ENCODE assay signal across 15 mouse cellular contexts in the genomic region with DNA sequence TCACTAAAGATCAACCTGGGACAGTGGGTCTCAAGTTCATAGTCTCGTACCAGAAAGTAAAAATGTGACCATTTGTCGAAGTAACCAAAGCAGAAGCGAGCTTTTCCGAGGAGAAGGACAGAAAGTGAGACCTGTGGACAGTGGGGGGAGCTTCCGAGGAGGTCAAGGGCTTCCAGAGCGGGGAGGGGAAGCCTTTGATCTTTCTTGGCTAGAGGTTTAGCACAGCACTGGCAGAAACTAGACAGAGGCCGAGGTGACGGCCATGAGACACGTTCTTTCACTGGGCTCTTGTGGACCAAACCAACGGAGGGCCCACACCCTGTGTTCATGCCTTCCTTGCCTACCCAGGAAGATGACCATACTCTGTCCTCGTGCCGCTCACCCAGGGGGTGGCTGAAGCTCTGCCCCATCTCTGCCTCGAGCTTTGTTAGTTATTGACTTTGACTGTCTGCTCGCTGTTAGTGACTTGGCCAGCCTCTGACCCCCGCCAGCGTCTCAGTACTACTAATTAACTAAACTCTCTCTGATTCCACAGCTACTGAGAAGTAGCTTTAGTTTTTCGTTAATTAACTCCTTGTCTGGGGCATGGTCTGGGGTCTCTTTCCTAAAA. TPM values are rescaled to one million over a fixed set of nuclear protein-coding genes. Genes with fewer than 3 reads are reported as not detected.
A peak's percentile ranks its signal among the peaks of the same experiment; 100 is the strongest.
DNase-seq lines count a peak whose midpoint lies in the region; ATAC-seq and TF ChIP-seq lines count a peak whose summit lies in the region.
"Had no signal": no experiment of that assay in that cellular context is flagged by ENCODE, and none has a peak within 500 bp of the region (broad histone marks: within the 10 kb centered on the region; RNA-seq: fewer than 3 reads in every experiment).

No protein-coding gene starts in this region.

- no peaks in the 10 kb centered on the region for H3K9me3 ChIP-seq in heart, embryonic 10.5 days
- no peaks in the 10 kb centered on the region for H3K9me3 ChIP-seq in heart, embryonic 11.5 days (replicated peaks; ENCODE audit: control insufficient read depth, low read length)
- no peaks in the 10 kb centered on the region for H3K9me3 ChIP-seq in kidney, postnatal 0 days (replicated peaks; ENCODE audit: low read length)
- H3K9me3 ChIP-seq: liver, embryonic 15.5 days had no signal

- no peak overlapping the region for H3K9ac ChIP-seq in heart, embryonic 11.5 days (ENCODE audit: low read depth, low read length)
- no peak overlapping the region for H3K9ac ChIP-seq in kidney, postnatal 0 days (ENCODE audit: low read depth, low read length)
- H3K9ac ChIP-seq: forebrain, postnatal 0 days; liver, embryonic 15.5 days had no signal

- no peak for TF ChIP-seq CTCF in kidney, postnatal 0 days (IDR thresholded peaks at IDR 0.05; ENCODE audit: low read depth)
- TF ChIP-seq CTCF in cerebellum, adult 2 months (IDR thresholded peaks at IDR 0.05; ENCODE audit: borderline replicate concordance, insufficient read depth, low read depth, low read length), result no peak

- ATAC-seq in heart, embryonic 11.5 days (replicated peaks; ENCODE audit: insufficient number of reproducible peaks, low FRiP score, low TSS enrichment), result no peak
- peak; percentile 87 for ATAC-seq in kidney, postnatal 0 days (replicated peaks; ENCODE audit: low FRiP score, low read depth)
- no peak for ATAC-seq in granulocyte monocyte progenitor cell, adult 5-6 weeks (replicated peaks; ENCODE audit: poor library complexity, severe bottlenecking)
- ATAC-seq: forebrain, postnatal 0 days had no signal

- no peaks in the 10 kb centered on the region for H3K4me1 ChIP-seq in heart, embryonic 10.5 days
- H3K4me1 ChIP-seq in heart, embryonic 11.5 days (ENCODE audit: control insufficient read depth, insufficient read depth, low read length), result no peaks in the 10 kb centered on the region
- 0 out of 2 replicates have a peak, but pooled peaks cover 5% of the 10 kb centered on the region for H3K4me1 ChIP-seq in kidney, postnatal 0 days (replicated peaks; ENCODE audit: insufficient read depth, low read length)
- no peaks in the 10 kb centered on the region for H3K4me1 ChIP-seq in cerebellum, adult 2 months (ENCODE audit: control insufficient read depth, insufficient read depth, low read length)

- H3K27ac ChIP-seq in heart, embryonic 10.5 days, result no peak overlapping the region
- no peak overlapping the region for H3K27ac ChIP-seq in heart, embryonic 11.5 days (ENCODE audit: low read depth, low read length)
- H3K27ac ChIP-seq in kidney, postnatal 0 days, result peak overlapping the region; percentile 75; the same call in 1 of the 2 replicates
- H3K27ac ChIP-seq in cerebellum, adult 2 months (ENCODE audit: insufficient read depth, low read length), result no peak overlapping the region
- H3K27ac ChIP-seq: liver, embryonic 15.5 days had no signal

- WGBS in heart, embryonic 10.5 days, result 66% methylated on average over 17 of the region's 17 CpGs
- 68% methylated on average over 17 of the region's 17 CpGs for WGBS in heart, embryonic 11.5 days (ENCODE audit: insufficient replicate concordance)
- WGBS in kidney, postnatal 0 days, result 53% methylated on average over 17 of the region's 17 CpGs
- 66% methylated on average over 17 of the region's 17 CpGs for WGBS in cerebellum, adult 2 months

- DNase-seq in heart, embryonic 10.5 days (ENCODE audit: low spot score), result peak; percentile 66
- DNase-seq in adrenal gland, adult 8-10 months, result peak; percentile 48
- DNase-seq in adrenal gland, postnatal 36 days, result peak; percentile 35 to 48
- peak; percentile 49 for DNase-seq in kidney, postnatal 0 days (ENCODE audit: low spot score)
- DNase-seq in ovary, postnatal 10 days (ENCODE audit: low spot score), result no peak
- DNase-seq in cerebellum, adult 2 months, result no peak
- DNase-seq: cerebellum, postnatal 14 days; forebrain, postnatal 0 days; gastrocnemius, postnatal 10 days; lung, postnatal 14 days had no signal

- H3K27me3 ChIP-seq in heart, embryonic 10.5 days (ENCODE audit: insufficient read depth, poor library complexity, severe bottlenecking), result peaks cover 4% of the 10 kb centered on the region; the same call in 1 of the 2 replicates
- no peaks in the 10 kb centered on the region for H3K27me3 ChIP-seq in heart, embryonic 11.5 days (ENCODE audit: control insufficient read depth, insufficient read depth, low read length)
- H3K27me3 ChIP-seq in kidney, postnatal 0 days (ENCODE audit: insufficient read depth, low read length), result no peaks in the 10 kb centered on the region
- no peaks in the 10 kb centered on the region for H3K27me3 ChIP-seq in cerebellum, adult 2 months (ENCODE audit: control insufficient read depth, insufficient read depth, low read length)

- TF ChIP-seq POLR2A in cerebellum, adult 2 months (IDR thresholded peaks at IDR 0.05; ENCODE audit: borderline replicate concordance, insufficient read depth, low read length), result no peak

- H3K4me2 ChIP-seq in heart, embryonic 11.5 days, result no peak overlapping the region
- H3K4me2 ChIP-seq in kidney, postnatal 0 days (ENCODE audit: low read length), result no peak overlapping the region
- H3K4me2 ChIP-seq: liver, embryonic 15.5 days had no signal

- H3K36me3 ChIP-seq in heart, embryonic 10.5 days, result no peaks in the 10 kb centered on the region
- no peaks in the 10 kb centered on the region for H3K36me3 ChIP-seq in heart, embryonic 11.5 days (ENCODE audit: control insufficient read depth, insufficient read depth, low read length)
- no peaks in the 10 kb centered on the region for H3K36me3 ChIP-seq in kidney, postnatal 0 days (ENCODE audit: insufficient read depth, low read length)
- H3K36me3 ChIP-seq: liver, embryonic 15.5 days had no signal

- no peak overlapping the region for H3K4me3 ChIP-seq in heart, embryonic 10.5 days
- H3K4me3 ChIP-seq in heart, embryonic 11.5 days (ENCODE audit: low read depth, low read length), result no peak overlapping the region
- H3K4me3 ChIP-seq in kidney, postnatal 0 days (replicated peaks; ENCODE audit: low read depth, low read length), result no peak overlapping the region
- no peak overlapping the region for H3K4me3 ChIP-seq in cerebellum, adult 2 months (replicated peaks; ENCODE audit: insufficient read depth, low read depth, low read length)
- H3K4me3 ChIP-seq: liver, embryonic 15.5 days had no signal

RNA-seq across cellular contexts. Expression of gene Cldn10, which starts 4.3 kb away (rescaled TPM):
- 0.15 and 0.70 TPM in 2 replicates for polyA plus RNA-seq in heart, embryonic 10.5 days (2016; fragmentation: Nextera tagmentation; extraction: Ambion mirVana)
- polyA plus RNA-seq in heart, embryonic 11.5 days (2014; fragmentation: Nextera tagmentation; extraction: Ambion mirVana), result 0.34 and 0.56 TPM in 2 replicates
- 1 to 10 TPM in 1 of 4 experiments, under 1 TPM in 3; 0.67 to 2.2 (median 0.89) TPM for total RNA-seq in adrenal gland, adult 8-10 months (2022)
- total RNA-seq in adrenal gland, postnatal 36 days (2021), result 1 to 10 TPM in 1 of 2 experiments, under 1 TPM in 1; 0.56 to 2.0 TPM
- polyA plus RNA-seq in kidney, postnatal 0 days (2015; fragmentation: Nextera tagmentation; extraction: Ambion mirVana), result 199 and 211 TPM in 2 replicates
- not detected in 2 replicates for total RNA-seq in granulocyte monocyte progenitor cell, adult 5-6 weeks (2014; fragmentation: Nextera tagmentation)
- total RNA-seq in granulocyte monocyte progenitor cell, adult 5-6 weeks (2017), result 0.31 TPM in 1 of 2 replicates, not detected in the other
- polyA plus RNA-seq in cerebellum, adult 2 months (2012; rRNA removed), result 21.2 and 24.5 TPM in 2 replicates
- total RNA-seq: hematopoietic stem cell, adult 5-6 weeks had no signal
- polyA plus RNA-seq: C2C12 had no signal

Comparison
In these comparisons a context has a peak if more than half of its experiments do, and no peak if none do; other contexts are left out.
1. DNase-seq: peak in heart, embryonic 10.5 days (single experiment), adrenal gland, adult 8-10 months (single experiment), adrenal gland, postnatal 36 days (2 of 2) and kidney, postnatal 0 days (single experiment); none in ovary, postnatal 10 days (single experiment) and cerebellum, adult 2 months (0 of 2).
2. RNA of gene Cldn10, which starts 4.3 kb away (polyA plus RNA-seq): 199 to 211 TPM in kidney, postnatal 0 days and 21.2 to 24.5 TPM in cerebellum, adult 2 months; 0.15 to 0.70 TPM in heart, embryonic 10.5 days and 0.34 to 0.56 TPM in heart, embryonic 11.5 days; every median in the first group is over 10 times any median in the second.